Mouse (Mus musculus): Measurements from ENCODE around the gene C2cd2. TPM values are rescaled to one million over a fixed set of nuclear protein-coding genes. Genes with fewer than 3 reads are reported as not detected.
"Not testable (repeated sequence)": the region's sequence is repeated elsewhere in the genome, so short reads cannot be mapped to it uniquely, and the experiment has no call there.

Gene C2cd2
- polyA plus RNA-seq (2016; fragmentation: Nextera tagmentation; extraction: Ambion mirVana) = 12.3 and 14.8 TPM in 2 replicates

DNA sequence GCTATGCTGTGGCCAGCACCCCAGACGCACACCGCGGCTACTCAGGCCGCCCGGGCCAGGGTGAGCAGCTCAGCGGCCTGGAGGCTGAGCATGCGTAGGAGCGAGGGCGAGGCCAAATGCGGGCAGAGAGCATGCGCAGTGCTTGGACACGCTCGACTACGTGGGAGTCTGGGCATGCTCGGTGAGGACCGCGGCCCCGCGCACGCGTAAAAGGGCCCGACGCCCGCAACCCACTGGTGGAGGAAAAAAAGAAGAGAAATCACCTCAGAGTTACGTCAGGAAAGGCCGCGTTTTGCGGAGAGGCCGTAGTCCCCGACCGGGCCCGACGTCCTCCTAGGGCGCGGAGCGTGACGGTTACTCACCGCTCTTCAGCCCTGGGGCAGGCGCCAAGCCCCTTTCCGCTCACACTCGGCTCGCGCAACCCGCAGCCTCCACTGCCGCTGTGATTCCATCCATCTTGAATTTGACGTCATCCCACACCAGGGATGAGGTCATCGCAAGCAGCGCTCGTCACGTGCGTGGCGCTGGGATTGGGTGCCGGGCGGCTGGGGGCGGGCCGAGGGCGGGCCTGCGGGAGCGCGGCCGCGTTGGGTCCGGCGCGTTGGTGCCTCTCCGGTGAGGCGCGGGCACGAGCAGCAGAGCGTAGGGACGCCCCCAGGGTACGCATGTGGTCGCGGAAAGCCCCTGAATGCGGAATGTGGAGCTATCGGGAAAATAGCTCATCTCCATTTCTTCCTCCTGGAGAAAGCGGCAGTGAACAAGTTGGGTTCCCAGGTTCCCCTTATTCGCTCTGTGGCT, at the start of gene C2cd2, which contains the start of gene Zbtb21:
TSS of gene C2cd2 (minus strand) at position 448 of the 798 bp plus-strand sequence.
TSS of gene Zbtb21 (minus strand) at position 472 of the 798 bp plus-strand sequence.
- peak; percentile 95 for DNase-seq (ENCODE audit: low spot score)
- WGBS = under 1% methylated on average over 78 of the region's 78 CpGs
- H3K9me3 ChIP-seq (replicated peaks) = no peaks in the 10 kb centered on the region

DNA sequence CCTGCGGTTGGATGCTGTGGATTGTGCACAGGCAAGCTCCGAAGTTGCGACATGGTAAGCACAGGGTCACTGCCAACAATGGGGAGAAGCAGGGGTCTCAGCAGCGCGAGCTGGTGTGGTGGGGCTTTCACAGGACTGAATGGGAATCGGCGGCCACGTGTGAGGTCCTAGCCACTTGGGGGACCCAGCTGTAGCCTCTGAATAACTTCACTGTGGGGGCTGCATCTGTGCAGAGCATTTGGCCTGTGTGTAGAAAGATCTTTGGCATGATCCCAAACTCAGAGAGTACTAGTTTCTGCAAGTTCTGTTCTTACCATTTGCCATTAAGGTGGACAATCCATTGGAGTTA, 35.0 kb upstream of the C2cd2 start:
- Histone ChIP-seq H3K27ac (peak overlapping the region; percentile 79), H3K4me1 (peaks cover 13% of the 10 kb centered on the region; the same call in 1 of the 2 replicates), H3K36me3 (peaks cover 24% of the 10 kb centered on the region), H3K4me3 (peak overlapping the region; percentile 61)
- 0% methylated on average over 8 of the region's 8 CpGs for WGBS
- H3K27me3 ChIP-seq (ENCODE audit: low read depth, poor library complexity, severe bottlenecking); DNase-seq (ENCODE audit: low spot score); H3K9me3 ChIP-seq (replicated peaks): not testable (repeated sequence)

More for the DNA sequence above, at the start of gene C2cd2, which contains the start of gene Zbtb21:
- no peaks in the 10 kb centered on the region for H3K27me3 ChIP-seq (ENCODE audit: low read depth, poor library complexity, severe bottlenecking)
- H3K4me3 ChIP-seq = peak within 1 kb of the TSS; percentile 93
- H3K4me1 ChIP-seq = peaks cover 13% of the 10 kb centered on the region
- peak within 1 kb of the TSS; percentile 92 for H3K27ac ChIP-seq
- no peaks in the 10 kb centered on the region for H3K36me3 ChIP-seq

DNA sequence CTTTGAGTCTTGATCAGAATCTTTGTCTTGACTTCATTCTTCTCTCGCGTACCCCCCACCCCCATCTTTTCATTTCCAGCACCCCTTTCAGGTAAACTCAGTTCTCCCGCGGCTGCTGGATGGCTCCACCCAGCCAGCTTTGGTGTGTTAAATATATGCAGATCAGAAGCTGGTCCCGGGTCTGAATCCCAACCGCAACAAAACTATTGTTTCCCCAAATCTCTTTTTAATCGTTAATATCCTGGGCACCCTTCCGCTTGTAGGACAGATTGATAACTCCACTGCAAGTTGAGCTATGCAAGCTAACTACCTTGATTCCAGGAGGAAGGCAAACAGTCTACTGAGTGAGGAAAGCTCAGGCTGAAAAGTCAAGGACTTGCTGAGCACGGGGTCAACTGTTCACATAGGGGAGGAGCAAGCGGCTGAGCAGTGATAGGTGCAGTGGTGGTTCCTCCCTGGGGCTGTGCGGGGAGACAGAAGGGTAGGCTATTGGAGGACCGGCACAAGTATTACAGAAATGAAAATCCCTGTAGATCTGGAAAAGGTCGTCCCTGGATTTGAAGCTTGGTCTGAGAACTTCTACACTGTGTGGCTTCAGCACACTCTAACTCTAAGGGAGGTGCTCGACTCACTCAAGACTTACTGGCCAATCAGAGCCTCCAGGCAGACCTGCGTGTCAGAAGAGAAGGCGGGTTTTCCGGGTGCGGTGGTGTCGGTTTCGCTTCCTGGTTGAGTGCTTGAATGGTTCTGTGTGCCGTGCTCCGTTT, 34.4 kb upstream of the C2cd2 start, which contains the start of gene B230307C23Rik:
TSS of gene B230307C23Rik (plus strand) at position 700 of the 767 bp plus-strand sequence.
- Histone ChIP-seq H3K4me1 (peaks cover 13% of the 10 kb centered on the region; the same call in 1 of the 2 replicates), H3K4me3 (peak within 1 kb of the TSS; percentile 61), H3K27me3 (ENCODE audit: low read depth, poor library complexity, severe bottlenecking) (no peaks in the 10 kb centered on the region), H3K9me3 (replicated peaks) (no peaks in the 10 kb centered on the region), H3K27ac (peak within 1 kb of the TSS; percentile 79), H3K36me3 (peaks cover 18% of the 10 kb centered on the region)
- peak; percentile 85 for DNase-seq (ENCODE audit: low spot score)
- 3% methylated on average over 22 of the region's 22 CpGs for WGBS

DNA sequence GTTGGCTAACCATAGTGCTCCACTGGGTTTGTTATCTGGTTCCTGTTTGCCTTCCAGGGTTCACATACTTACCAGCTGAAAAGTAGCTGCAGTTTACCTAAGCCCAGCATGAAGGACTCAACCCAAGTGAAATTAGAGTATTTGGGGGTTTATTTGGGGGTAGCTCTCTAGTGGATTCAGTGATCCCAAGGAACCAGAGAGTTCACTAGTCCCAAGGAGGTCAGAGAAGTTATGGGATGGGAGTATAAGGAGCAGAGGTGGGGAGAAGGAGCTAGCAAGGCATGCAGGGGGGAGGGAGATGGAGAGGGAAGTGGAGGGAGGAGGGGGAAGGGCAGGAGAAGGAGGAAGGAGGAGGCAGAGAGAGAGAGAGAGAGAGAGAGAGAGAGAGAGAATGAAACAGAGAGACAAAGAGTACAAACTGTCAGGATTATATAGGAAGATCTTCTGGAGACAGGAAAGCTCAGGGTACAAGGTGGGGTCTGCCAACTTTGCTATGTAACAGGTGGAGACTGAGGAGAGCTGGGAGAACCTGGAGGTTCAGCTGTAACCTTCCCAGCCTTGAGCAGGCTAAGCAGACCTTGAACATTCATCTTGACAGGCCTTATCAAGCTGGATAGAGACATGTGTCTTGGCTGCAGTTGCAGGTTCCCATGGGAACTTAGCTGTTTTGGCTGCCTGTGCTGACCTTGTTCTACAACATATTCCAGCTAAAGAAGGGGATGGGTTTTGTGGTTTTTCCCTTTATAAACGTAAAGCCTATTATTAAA, 33.6 kb upstream of the C2cd2 start:
- DNase-seq (ENCODE audit: low spot score) = no peak
- H3K27ac ChIP-seq = peak overlapping the region; percentile 79; the same call in 1 of the 2 replicates
- 29% methylated on average over 1 of the region's 1 CpGs for WGBS

DNA sequence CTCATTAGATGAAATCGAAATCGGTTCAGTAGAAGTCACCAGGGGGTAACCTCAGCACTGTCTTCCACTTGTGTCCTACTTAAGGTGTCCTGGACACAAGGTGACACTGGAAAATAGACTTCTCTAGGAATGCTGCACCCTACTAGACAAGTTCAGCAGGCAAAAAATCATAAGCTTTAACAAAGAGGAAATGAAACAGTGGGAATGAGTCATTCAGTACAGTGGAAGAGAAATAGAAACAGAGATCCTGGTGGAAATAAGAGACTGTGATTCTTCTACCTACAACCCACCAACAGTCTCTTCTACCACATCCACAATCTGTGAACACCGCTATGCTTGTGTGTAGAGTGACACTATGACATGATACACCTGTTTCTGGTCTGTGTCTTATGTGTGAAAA, 30.1 kb upstream of the C2cd2 start:
- not testable (repeated sequence) for H3K27me3 ChIP-seq (ENCODE audit: low read depth, poor library complexity, severe bottlenecking); H3K27ac ChIP-seq; H3K4me1 ChIP-seq; DNase-seq (ENCODE audit: low spot score); H3K36me3 ChIP-seq; H3K4me3 ChIP-seq; H3K9me3 ChIP-seq (replicated peaks)
- WGBS = 75% methylated on average over 3 of the region's 3 CpGs

More for the DNA sequence above, 33.6 kb upstream of the C2cd2 start:
- H3K36me3 ChIP-seq = peaks cover 17% of the 10 kb centered on the region
- no peaks in the 10 kb centered on the region for H3K27me3 ChIP-seq (ENCODE audit: low read depth, poor library complexity, severe bottlenecking)
- H3K4me3 ChIP-seq = peak overlapping the region; percentile 61
- no peaks in the 10 kb centered on the region for H3K9me3 ChIP-seq (replicated peaks)
- peaks cover 13% of the 10 kb centered on the region; the same call in 1 of the 2 replicates for H3K4me1 ChIP-seq

DNA sequence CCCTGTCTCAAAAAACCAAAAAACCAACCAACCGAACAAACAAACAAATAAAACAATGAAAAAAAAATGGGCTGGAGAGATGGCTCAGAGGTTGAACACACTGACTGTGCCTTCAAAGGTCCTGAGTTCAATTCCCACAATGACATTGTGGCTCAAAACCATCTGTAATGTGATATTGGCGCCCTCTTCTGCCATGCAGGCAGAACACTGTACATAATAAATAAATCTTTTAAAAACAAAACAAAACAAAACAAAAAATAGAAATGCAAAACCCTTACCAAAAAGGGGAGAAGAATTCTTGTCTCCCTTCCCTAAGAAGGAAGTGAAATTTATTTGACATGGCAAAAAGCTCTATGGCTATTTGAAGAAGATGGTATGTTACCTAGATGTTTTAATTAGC, 29.1 kb upstream of the C2cd2 start:
- Histone ChIP-seq H3K27ac (no peak overlapping the region), H3K4me1 (peaks cover 5% of the 10 kb centered on the region; the same call in 1 of the 2 replicates), H3K9me3 (replicated peaks) (no peaks in the 10 kb centered on the region), H3K27me3 (ENCODE audit: low read depth, poor library complexity, severe bottlenecking) (no peaks in the 10 kb centered on the region), H3K4me3 (no peak overlapping the region), H3K36me3 (no peaks in the 10 kb centered on the region)
- 71% methylated on average over 2 of the region's 2 CpGs for WGBS
- no peak for DNase-seq (ENCODE audit: low spot score)

DNA sequence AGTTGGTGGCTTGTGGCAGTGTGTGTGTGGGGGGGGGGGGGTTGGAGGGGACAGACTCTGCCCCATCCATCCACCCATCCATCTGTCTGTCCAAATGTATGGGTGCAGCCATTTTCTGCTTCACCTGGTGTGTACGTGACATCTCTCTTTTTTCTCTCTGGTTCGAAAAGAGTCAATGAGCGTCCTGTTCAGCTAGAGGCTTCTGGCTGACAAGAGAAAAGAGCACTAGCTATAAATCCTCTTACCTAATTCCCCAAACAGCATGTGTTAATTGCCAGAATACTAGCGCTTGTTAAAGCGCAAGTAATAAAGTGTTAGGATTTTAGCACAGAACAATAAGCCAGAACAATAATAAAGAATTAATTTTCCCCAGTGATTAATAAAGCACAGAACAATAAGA, 22.2 kb upstream of the C2cd2 start:
- Histone ChIP-seq H3K36me3 (no peaks in the 10 kb centered on the region), H3K9me3 (replicated peaks) (no peaks in the 10 kb centered on the region), H3K27me3 (ENCODE audit: low read depth, poor library complexity, severe bottlenecking) (no peaks in the 10 kb centered on the region), H3K4me1 (no peaks in the 10 kb centered on the region), H3K4me3 (no peak overlapping the region), H3K27ac (no peak overlapping the region)
- 77% methylated on average over 5 of the region's 5 CpGs for WGBS
- DNase-seq (ENCODE audit: low spot score) = no peak

DNA sequence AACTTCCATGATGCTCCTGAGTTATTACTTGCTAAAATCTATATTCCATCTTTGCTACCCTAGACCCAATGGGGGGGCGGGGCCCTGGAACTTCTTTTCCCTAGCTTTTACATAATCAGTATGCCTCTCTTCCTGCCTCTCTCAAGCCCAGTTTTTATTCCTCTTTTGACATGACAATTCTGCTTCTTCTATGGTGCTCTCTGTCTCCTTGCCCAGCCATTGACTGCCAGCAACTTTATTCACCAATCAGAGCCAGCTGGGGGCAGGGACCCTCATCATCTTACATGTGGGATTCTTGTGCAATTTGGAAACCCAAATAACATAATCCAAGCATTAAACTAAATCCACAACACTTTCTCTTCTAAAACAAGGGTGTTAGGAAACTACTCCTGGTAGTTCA, 19.0 kb upstream of the C2cd2 start:
- Histone ChIP-seq H3K4me1 (no peaks in the 10 kb centered on the region), H3K4me3 (no peak overlapping the region), H3K27ac (no peak overlapping the region), H3K36me3 (no peaks in the 10 kb centered on the region), H3K9me3 (replicated peaks) (no peaks in the 10 kb centered on the region), H3K27me3 (ENCODE audit: low read depth, poor library complexity, severe bottlenecking) (no peaks in the 10 kb centered on the region)
- 87% methylated on average over 1 of the region's 1 CpGs for WGBS
- no peak for DNase-seq (ENCODE audit: low spot score)

DNA sequence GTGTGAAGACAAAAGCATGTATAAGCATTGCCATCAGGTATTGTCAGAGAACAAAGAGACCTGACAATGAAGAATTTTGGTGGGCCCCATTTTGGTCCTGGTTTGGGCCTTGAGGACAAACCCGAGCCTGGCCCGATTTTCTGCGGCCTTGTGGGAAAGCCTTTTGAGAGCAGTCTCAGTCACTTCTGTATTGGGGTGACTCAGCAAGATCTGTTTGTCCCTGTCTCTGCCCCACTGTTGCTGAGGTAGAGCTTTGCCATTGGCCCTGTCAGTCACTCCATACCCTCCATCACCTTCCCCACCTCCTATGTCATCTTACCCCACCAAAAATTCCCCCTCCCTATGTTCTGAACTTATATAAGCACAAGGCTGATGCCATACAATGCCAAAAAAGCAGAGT, 15.3 kb upstream of the C2cd2 start:
- Histone ChIP-seq H3K4me3 (no peak overlapping the region), H3K27ac (no peak overlapping the region), H3K27me3 (ENCODE audit: low read depth, poor library complexity, severe bottlenecking) (no peaks in the 10 kb centered on the region), H3K4me1 (no peaks in the 10 kb centered on the region), H3K9me3 (replicated peaks) (no peaks in the 10 kb centered on the region), H3K36me3 (no peaks in the 10 kb centered on the region)
- no peak for DNase-seq (ENCODE audit: low spot score)
- 93% methylated on average over 3 of the region's 3 CpGs for WGBS

DNA sequence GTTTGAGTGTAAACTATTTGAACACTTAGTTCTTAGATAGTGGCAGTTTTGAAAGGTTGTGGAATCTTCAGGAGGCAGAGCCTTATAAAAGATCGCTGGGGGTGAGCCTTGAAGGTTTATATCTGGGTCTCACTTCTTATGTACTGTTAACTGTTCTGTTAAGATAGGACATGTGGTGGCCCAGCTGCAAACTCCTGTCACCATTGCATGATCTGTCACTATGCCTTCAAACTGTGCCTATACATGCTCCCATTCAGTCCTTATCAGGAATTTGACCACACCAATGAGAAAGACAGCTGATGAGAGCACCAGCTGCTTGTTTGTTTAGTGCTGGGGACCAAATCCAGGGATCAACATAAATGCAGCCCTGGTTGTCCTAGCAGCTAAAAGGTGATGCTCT, 14.9 kb upstream of the C2cd2 start:
- no peak overlapping the region for H3K27ac ChIP-seq
- no peaks in the 10 kb centered on the region for H3K9me3 ChIP-seq (replicated peaks)
- no peaks in the 10 kb centered on the region for H3K36me3 ChIP-seq
- no peaks in the 10 kb centered on the region for H3K4me1 ChIP-seq
- no peak for DNase-seq (ENCODE audit: low spot score)
- H3K4me3 ChIP-seq = no peak overlapping the region
- no peaks in the 10 kb centered on the region for H3K27me3 ChIP-seq (ENCODE audit: low read depth, poor library complexity, severe bottlenecking)
- WGBS = 76% methylated on average over 1 of the region's 1 CpGs

DNA sequence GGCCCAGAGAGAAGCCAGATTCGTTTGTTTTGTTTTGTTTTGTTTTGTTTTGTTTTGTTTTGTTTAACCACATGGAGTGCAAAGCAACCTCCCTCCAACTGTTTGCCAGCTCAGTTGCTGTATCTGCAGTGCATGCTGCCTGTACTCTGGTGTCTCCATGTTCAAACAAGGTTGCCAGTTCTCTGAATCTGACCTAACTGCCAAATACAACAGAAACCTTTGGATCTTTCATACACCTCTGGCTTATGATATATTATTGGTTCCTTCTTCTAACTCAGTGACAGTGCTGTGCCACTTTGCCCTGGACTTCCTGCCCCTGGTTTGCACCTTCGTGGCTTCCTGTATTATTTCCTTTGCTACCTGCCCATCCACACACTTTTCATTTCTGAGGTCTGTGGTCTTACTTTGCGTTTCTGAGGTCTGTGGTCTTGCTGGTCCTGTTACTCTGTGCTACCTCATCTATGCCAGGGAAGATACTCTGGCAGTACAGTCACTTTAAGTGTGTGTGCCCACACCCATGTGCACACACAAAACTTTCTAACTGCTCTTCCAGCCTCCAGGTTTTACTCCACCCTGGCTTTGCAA, 1.6 kb upstream of the C2cd2 start:
- WGBS = 92% methylated on average over 3 of the region's 3 CpGs
- Histone ChIP-seq H3K27ac (no peak overlapping the region), H3K4me3 (no peak overlapping the region), H3K9me3 (replicated peaks) (no peaks in the 10 kb centered on the region), H3K4me1 (peaks cover 7% of the 10 kb centered on the region), H3K27me3 (ENCODE audit: low read depth, poor library complexity, severe bottlenecking) (no peaks in the 10 kb centered on the region), H3K36me3 (no peaks in the 10 kb centered on the region)
- DNase-seq (ENCODE audit: low spot score) = no peak

Measured in limb, embryonic 10.5 days (tissue).